Mouse (Mus musculus) embryonic facial prominence, embryonic 12.5 days (tissue): ENCODE measurements around the gene Map3k10. TPM values are rescaled to one million over a fixed set of nuclear protein-coding genes. Genes with fewer than 3 reads are reported as not detected.

ENCODE experiments used
- ATAC-seq: fragments of 200-750 bp; cut with Nextera tagmentation; 2 replicates; pipeline ENCODE4 v1.8.0; 2017; ENCODE audit not compliant: insufficient number of reproducible peaks, insufficient read depth, low FRiP score, low TSS enrichment
- H3K27ac ChIP-seq: fragments of 300-500 bp; sonication (generic); 2 replicates; pipeline ENCODE4 v1.5.1; 2016; ENCODE audit warnings: mild to moderate bottlenecking
- H3K27me3 ChIP-seq: fragments of 300-500 bp; sonication (generic); 2 replicates; pipeline ENCODE4 v1.6.1; 2016; ENCODE audit warnings: mild to moderate bottlenecking, moderate library complexity
- H3K36me3 ChIP-seq: fragments of 300-500 bp; sonication (generic); 2 replicates; pipeline ENCODE4 v1.6.1; 2016; ENCODE audit warnings: mild to moderate bottlenecking
- H3K4me1 ChIP-seq: fragments of 300-500 bp; sonication (generic); 2 replicates; pipeline ENCODE4 v1.6.1; 2016
- H3K4me2 ChIP-seq: fragments of 300-500 bp; sonication (generic); replicated peaks from 2 replicates; pipeline ENCODE4 v1.6.1; 2016; ENCODE audit warnings: mild to moderate bottlenecking, moderate library complexity
- H3K4me3 ChIP-seq: fragments of 300-500 bp; sonication (generic); 2 replicates; pipeline ENCODE4 v1.5.1; 2016; ENCODE audit warnings: mild to moderate bottlenecking
- H3K9ac ChIP-seq: fragments of 300-500 bp; sonication (generic); 2 replicates; pipeline ENCODE4 v1.6.1; 2016; ENCODE audit warnings: mild to moderate bottlenecking, moderate library complexity
- H3K9me3 ChIP-seq: fragments of 300-500 bp; sonication (generic); 2 replicates; pipeline ENCODE4 v1.6.1; 2016; ENCODE audit warnings: mild to moderate bottlenecking, moderate library complexity
- WGBS: fragments of 180-500 bp; shearing (Covaris S2); methylation state at CpG from one replicate; pipeline ENCODE4 v1.1.7; 2016; 5-methylcytosine and 5-hydroxymethylcytosine counted together
- polyA plus RNA-seq: library from polyadenylated mRNA; unstranded; fragments of >200 nt; fragmentation: Nextera tagmentation; extraction: Ambion mirVana; gene quantifications from 2 replicates; pipeline ENCODE4 v1.2.1, GENCODE M21; 2016

The Map3k10 gene
- polyA plus RNA-seq, 1 experiment from 2014 or later, result 14.0 TPM

DNA sequence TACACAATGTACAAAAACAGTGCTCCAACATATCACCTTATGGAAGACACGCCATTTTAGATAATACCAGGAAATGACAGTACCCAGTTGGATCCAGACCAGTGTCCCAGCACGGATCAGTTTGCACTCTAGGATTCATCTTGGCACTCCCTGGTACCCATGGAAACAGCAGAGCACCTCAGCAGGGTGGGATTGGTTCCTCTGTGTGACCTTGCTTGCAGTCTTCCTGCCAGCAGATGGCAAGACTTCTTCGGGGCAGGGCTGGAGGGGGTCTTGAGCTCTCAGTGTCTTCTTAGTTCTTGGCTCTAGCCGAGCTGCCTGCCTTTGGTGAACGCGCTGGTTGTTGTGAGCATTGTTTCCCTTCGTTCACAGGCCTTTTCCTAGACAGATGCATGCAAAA, 46.7 kb downstream of the Map3k10 start:
- Histone ChIP-seq H3K27ac (no peak overlapping the region), H3K9ac (no peak overlapping the region), H3K4me1 (no peaks in the 10 kb centered on the region), H3K36me3 (peaks cover 89% of the 10 kb centered on the region), H3K4me2 (no peak overlapping the region), H3K4me3 (no peak overlapping the region), H3K27me3 (no peaks in the 10 kb centered on the region), H3K9me3 (no peaks in the 10 kb centered on the region)
- 89% methylated on average over 7 of the region's 7 CpGs for WGBS
- no peak for ATAC-seq

- Histone ChIP-seq H3K27me3 (no peaks in the 10 kb centered on the region), H3K4me3 (no peak overlapping the region), H3K27ac (no peak overlapping the region), H3K9ac (no peak overlapping the region), H3K36me3 (peaks cover 92% of the 10 kb centered on the region), H3K4me1 (no peaks in the 10 kb centered on the region), H3K9me3 (no peaks in the 10 kb centered on the region), H3K4me2 (no peak overlapping the region)
- ATAC-seq, result no peak
These were observed 49.4 kb downstream of the Map3k10 start for GRCm38 (mm10) chr7:27624967-27625366.

- Histone ChIP-seq H3K27me3 (no peaks in the 10 kb centered on the region), H3K9ac (no peak overlapping the region), H3K4me2 (no peak overlapping the region), H3K9me3 (no peaks in the 10 kb centered on the region), H3K4me3 (no peak overlapping the region), H3K4me1 (no peaks in the 10 kb centered on the region), H3K36me3 (peaks cover 91% of the 10 kb centered on the region), H3K27ac (no peak overlapping the region)
- ATAC-seq, result no peak
- WGBS, result 76% methylated on average over 1 of the region's 1 CpGs
These were observed 52.2 kb downstream of the Map3k10 start for GRCm38 (mm10) chr7:27622234-27622633.

DNA sequence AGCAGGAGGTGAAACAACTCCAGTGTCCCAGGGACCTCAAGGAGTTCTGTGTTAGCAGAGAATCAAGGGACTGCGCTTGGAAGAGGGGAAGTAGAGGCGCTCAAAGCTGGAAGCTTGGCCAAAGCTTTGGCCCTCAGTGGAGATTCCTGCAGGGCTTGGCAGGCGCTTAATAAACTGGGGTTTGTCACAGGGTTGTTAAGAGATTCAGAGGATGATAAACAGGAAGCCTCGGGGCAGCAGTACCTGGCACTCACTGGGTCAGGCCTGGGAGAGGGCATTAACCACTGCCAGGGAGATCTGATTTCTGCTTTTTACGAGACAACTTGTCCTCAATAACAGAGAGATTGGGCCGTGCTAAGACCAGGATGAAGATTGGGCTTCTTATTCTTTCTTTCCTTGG, 53.4 kb downstream of the Map3k10 start:
- H3K4me1 ChIP-seq, result no peaks in the 10 kb centered on the region
- no peak overlapping the region for H3K9ac ChIP-seq
- no peaks in the 10 kb centered on the region for H3K9me3 ChIP-seq
- no peak for ATAC-seq
- H3K4me2 ChIP-seq, result no peak overlapping the region
- H3K4me3 ChIP-seq, result no peak overlapping the region
- H3K27me3 ChIP-seq, result no peaks in the 10 kb centered on the region
- 83% methylated on average over 6 of the region's 6 CpGs for WGBS
- no peak overlapping the region for H3K27ac ChIP-seq
- peaks cover 94% of the 10 kb centered on the region for H3K36me3 ChIP-seq

DNA sequence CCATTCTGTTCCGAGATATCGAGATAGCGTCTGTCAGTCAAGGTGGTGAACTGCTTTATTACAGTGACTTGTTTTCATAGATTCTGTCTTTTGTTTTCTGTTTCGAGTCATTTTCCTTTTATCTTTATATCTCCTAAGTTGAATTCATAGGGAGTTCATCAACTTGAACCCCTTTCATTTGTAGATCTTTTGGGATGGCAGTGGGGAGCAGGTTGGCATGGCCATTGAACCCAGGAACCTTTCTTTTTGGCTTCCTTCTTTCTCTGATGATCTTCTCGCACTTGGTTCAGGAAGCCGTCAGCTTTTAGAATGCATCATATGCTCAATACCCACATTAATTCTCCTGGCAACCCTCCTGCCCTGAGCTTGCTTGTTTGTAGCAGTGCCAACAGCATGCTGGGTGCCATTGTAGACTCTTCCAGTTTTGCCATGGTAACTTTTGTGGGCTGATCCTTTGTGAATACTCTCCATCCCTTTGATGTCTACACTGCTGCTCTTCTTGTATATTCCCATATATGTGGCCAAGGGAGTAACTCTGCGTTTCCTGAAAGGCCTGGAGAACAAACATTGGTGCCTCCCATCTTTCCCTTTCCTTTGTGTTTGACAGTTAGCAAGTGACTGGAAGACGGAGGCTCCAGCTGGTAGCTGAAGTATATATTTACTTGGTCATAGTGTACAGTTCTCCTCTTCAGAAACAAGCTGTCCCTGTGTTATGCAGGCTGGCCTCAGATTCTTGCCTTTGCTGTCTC, 60.5 kb downstream of the Map3k10 start:
- ATAC-seq, result no peak
- 85% methylated on average over 8 of the region's 8 CpGs for WGBS
- H3K36me3 ChIP-seq, result peaks cover 58% of the 10 kb centered on the region

DNA sequence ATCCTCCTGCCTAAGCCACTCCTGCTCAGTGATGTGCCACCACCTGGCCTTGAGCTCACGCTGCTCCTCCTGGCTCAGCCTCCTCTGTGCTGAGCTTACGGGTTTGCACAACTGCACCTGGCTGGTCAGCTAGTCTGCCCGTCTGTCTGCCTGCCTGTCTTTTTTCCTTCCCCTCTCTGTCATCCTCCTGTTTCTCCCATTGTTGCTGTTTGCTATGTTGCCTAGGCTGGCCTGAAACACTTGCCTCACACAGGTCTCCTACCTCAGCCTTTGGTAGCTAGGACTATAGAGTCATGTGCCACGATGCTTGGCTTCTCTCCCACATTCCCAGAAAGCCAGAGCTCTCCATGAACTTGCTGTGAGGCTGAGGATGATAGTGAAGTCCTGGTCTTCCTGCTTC, 61.5 kb downstream of the Map3k10 start:
- Histone ChIP-seq H3K9me3 (no peaks in the 10 kb centered on the region), H3K36me3 (peaks cover 55% of the 10 kb centered on the region), H3K9ac (no peak overlapping the region), H3K4me3 (no peak overlapping the region), H3K27ac (no peak overlapping the region), H3K4me2 (no peak overlapping the region), H3K27me3 (no peaks in the 10 kb centered on the region), H3K4me1 (no peaks in the 10 kb centered on the region)
- ATAC-seq, result no peak
- 87% methylated on average over 4 of the region's 4 CpGs for WGBS

More for the DNA sequence above, 60.5 kb downstream of the Map3k10 start:
- H3K9me3 ChIP-seq, result no peaks in the 10 kb centered on the region
- no peaks in the 10 kb centered on the region for H3K4me1 ChIP-seq
- H3K9ac ChIP-seq, result no peak overlapping the region
- H3K4me2 ChIP-seq, result no peak overlapping the region
- no peaks in the 10 kb centered on the region for H3K27me3 ChIP-seq
- H3K27ac ChIP-seq, result no peak overlapping the region
- H3K4me3 ChIP-seq, result no peak overlapping the region

- H3K9ac ChIP-seq, result no peak overlapping the region
- peaks cover 12% of the 10 kb centered on the region; the same call in 1 of the 2 replicates for H3K4me1 ChIP-seq
- H3K27ac ChIP-seq, result no peak overlapping the region
- no peak overlapping the region for H3K4me2 ChIP-seq
- no peaks in the 10 kb centered on the region for H3K9me3 ChIP-seq
- no peak for ATAC-seq
- peaks cover 36% of the 10 kb centered on the region for H3K36me3 ChIP-seq
- 87% methylated on average over 5 of the region's 5 CpGs for WGBS
- H3K4me3 ChIP-seq, result no peak overlapping the region
- H3K27me3 ChIP-seq, result no peaks in the 10 kb centered on the region
These were observed 63.5 kb downstream of the Map3k10 start for GRCm38 (mm10) chr7:27610871-27611270.

GRCm38 (mm10) chr7:27610370-27610769, 64.0 kb downstream of the Map3k10 start:
- no peak overlapping the region for H3K4me3 ChIP-seq
- peaks cover 33% of the 10 kb centered on the region for H3K36me3 ChIP-seq
- no peak overlapping the region for H3K9ac ChIP-seq
- no peaks in the 10 kb centered on the region for H3K9me3 ChIP-seq
- H3K27me3 ChIP-seq, result no peaks in the 10 kb centered on the region
- H3K27ac ChIP-seq, result no peak overlapping the region
- H3K4me2 ChIP-seq, result no peak overlapping the region
- 92% methylated on average over 3 of the region's 3 CpGs for WGBS
- H3K4me1 ChIP-seq, result peaks cover 17% of the 10 kb centered on the region
- ATAC-seq, result no peak

- 74% methylated on average over 2 of the region's 2 CpGs for WGBS
- no peak overlapping the region for H3K27ac ChIP-seq
- H3K36me3 ChIP-seq, result peaks cover 33% of the 10 kb centered on the region
- ATAC-seq, result no peak
- peaks cover 18% of the 10 kb centered on the region for H3K4me1 ChIP-seq
- H3K27me3 ChIP-seq, result no peaks in the 10 kb centered on the region
- no peak overlapping the region for H3K4me3 ChIP-seq
- H3K9me3 ChIP-seq, result no peaks in the 10 kb centered on the region
- no peak overlapping the region for H3K9ac ChIP-seq
- no peak overlapping the region for H3K4me2 ChIP-seq
These were observed 64.7 kb downstream of the Map3k10 start for GRCm38 (mm10) chr7:27609688-27610087.

GRCm38 (mm10) chr7:27609285-27609684, 65.1 kb downstream of the Map3k10 start:
- Histone ChIP-seq H3K4me3 (no peak overlapping the region), H3K27ac (no peak overlapping the region), H3K27me3 (no peaks in the 10 kb centered on the region), H3K9me3 (no peaks in the 10 kb centered on the region), H3K4me2 (no peak overlapping the region), H3K4me1 (peaks cover 21% of the 10 kb centered on the region), H3K9ac (no peak overlapping the region), H3K36me3 (peaks cover 33% of the 10 kb centered on the region)
- WGBS, result 96% methylated on average over 4 of the region's 4 CpGs
- no peak for ATAC-seq

DNA sequence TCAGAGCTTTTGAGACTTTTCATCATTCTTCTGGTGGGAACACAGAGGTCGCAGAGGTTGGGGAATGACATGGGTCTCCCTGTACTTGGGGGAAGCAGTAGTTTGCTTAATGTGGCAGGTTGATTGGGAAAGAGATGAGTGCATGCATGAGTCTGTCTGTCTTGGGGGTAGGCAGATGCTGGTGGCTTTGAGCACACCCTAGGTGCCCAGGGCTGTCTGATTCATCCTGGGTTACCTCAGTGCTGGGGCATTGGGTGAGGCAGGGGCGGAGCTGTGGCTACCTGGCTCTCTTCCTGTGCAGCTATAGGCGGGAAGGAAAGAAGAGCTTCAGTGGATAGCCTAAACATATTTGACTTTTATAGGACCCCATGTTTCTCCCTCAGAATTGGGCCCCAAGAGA, 66.3 kb downstream of the Map3k10 start:
- Histone ChIP-seq H3K4me1 (peaks cover 21% of the 10 kb centered on the region), H3K4me3 (no peak overlapping the region), H3K9me3 (no peaks in the 10 kb centered on the region), H3K36me3 (peaks cover 33% of the 10 kb centered on the region), H3K9ac (no peak overlapping the region), H3K4me2 (no peak overlapping the region), H3K27ac (no peak overlapping the region), H3K27me3 (no peaks in the 10 kb centered on the region)
- WGBS, result 93% methylated on average over 3 of the region's 3 CpGs
- no peak for ATAC-seq

DNA sequence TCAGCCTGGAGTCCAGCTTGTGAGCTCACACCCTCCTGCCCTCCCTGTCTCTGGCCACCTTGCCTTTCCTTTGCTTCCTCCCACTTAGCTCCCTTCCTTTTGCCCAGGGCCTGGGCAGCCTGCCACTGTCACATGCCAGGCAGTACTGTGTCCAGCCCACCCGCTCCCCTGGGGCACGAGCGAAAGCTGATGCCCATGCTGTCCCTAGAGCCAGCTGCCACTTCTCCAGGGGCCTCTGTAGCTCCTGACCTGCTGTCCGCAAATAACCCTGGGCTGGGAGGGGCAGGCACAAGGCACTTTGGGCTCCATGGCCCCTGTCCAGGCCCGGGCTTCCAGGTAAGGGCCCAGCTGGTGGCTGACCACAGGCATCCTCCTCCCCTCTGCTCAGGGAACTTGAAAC, 66.8 kb downstream of the Map3k10 start:
- WGBS, result 68% methylated on average over 5 of the region's 5 CpGs
- no peak overlapping the region for H3K4me2 ChIP-seq
- H3K9me3 ChIP-seq, result no peaks in the 10 kb centered on the region
- H3K27me3 ChIP-seq, result no peaks in the 10 kb centered on the region
- H3K27ac ChIP-seq, result no peak overlapping the region; the same call in 1 of the 2 replicates
- peaks cover 33% of the 10 kb centered on the region for H3K36me3 ChIP-seq
- ATAC-seq, result no peak
- H3K9ac ChIP-seq, result no peak overlapping the region
- H3K4me1 ChIP-seq, result peaks cover 21% of the 10 kb centered on the region
- no peak overlapping the region for H3K4me3 ChIP-seq
